Mouse (Mus musculus) CH12.LX (cell line): ENCODE data around the gene C1ql1.

ENCODE experiments used
- CHD1 ChIP-seq: IDR thresholded peaks from 2 replicates; pipeline ENCODE4 v1.6.1; 2012; ENCODE audit warnings: low read depth, low read length, improper control_type of control experiment, inconsistent platforms
- CTCF ChIP-seq, 2 experiments: IDR thresholded peaks in 1 of 2; conservative IDR thresholded peaks in 1 of 2; 2 replicates each; pipeline ENCODE4 v1.5.1; 2011 to 2012; ENCODE audit warnings: low read depth in 2 of 2, low read length in 2 of 2, improper control_type of control experiment in 1 of 2, inconsistent platforms in 1 of 2, mild to moderate bottlenecking in 1 of 2, moderate library complexity in 1 of 2
- JUN ChIP-seq: IDR thresholded peaks from 2 replicates; pipeline ENCODE4 v1.6.1; 2011; ENCODE audit warnings: low read depth, mild to moderate bottlenecking, low read length, improper control_type of control experiment, moderate library complexity; ENCODE audit not compliant: insufficient read depth
- TBP ChIP-seq: conservative IDR thresholded peaks from 2 replicates; pipeline ENCODE4 v1.6.1; 2011; ENCODE audit warnings: low read depth, low read length, improper control_type of control experiment
- TCF12 ChIP-seq: IDR thresholded peaks from 2 replicates; pipeline ENCODE4 v1.6.1; 2014; ENCODE audit warnings: low read depth, mild to moderate bottlenecking, inconsistent platforms, low read length, improper control_type of control experiment

DNA sequence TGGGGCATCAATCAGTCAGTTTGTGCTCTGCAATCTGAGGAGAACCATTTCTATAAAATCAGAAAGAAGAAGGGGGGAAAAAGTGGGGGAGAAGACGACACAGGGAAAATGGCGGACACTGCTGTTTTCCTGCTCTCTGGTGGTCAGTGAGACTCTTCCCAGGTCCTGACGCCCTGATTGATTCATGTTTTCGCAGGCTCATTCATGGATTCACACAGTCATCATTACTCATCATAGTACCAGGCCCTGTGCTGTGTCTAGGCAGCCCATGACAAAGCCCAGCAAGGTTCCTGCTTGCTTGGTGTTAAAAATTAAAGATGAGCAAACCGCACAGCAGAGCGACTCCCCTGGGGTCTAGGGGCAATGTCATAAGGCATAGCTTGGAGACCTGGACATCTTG, 11.9 kb upstream of the C1ql1 start:
- TF ChIP-seq TCF12 = no peak
- no peak for TF ChIP-seq CHD1
- TF ChIP-seq JUN = no peak
- no peak for TF ChIP-seq TBP
- TF ChIP-seq CTCF (conservative IDR thresholded peaks at IDR 0.05 in 1 of 2, IDR thresholded peaks at IDR 0.05 in 1 of 2; ENCODE audit: low read depth in 2 of 2, low read length in 2 of 2) = no peak
